Mouse (Mus musculus) liver, embryonic 11.5 days (tissue): Measurements from ENCODE around the gene Arid1b. TPM values are rescaled to one million over a fixed set of nuclear protein-coding genes. Genes with fewer than 3 reads are reported as not detected.

ENCODE experiments used
- ATAC-seq: fragments of 200-750 bp; cut with Nextera tagmentation; replicated peaks from 2 replicates; pipeline ENCODE4 v1.8.0; 2017; ENCODE audit warnings: moderate number of reproducible peaks, mild to moderate bottlenecking, moderate TSS enrichment, moderate library complexity; ENCODE audit not compliant: low FRiP score
- DNase-seq: peaks from one replicate; pipeline ENCODE4 v3.0.0-alpha.2; 2017; ENCODE audit warnings: low spot score
- H3K27ac ChIP-seq: fragments of 300-500 bp; sonication (generic); 2 replicates; pipeline ENCODE4 v1.5.1; 2014; ENCODE audit warnings: mild to moderate bottlenecking, low read depth, low read length, control low read depth
- H3K27me3 ChIP-seq: fragments of 300-500 bp; sonication (generic); replicated peaks from 2 replicates; pipeline ENCODE4 v1.6.1; 2014; ENCODE audit warnings: low read length, mixed read lengths; ENCODE audit not compliant: control insufficient read depth, insufficient read depth
- H3K36me3 ChIP-seq: fragments of 300-500 bp; sonication (generic); 2 replicates; pipeline ENCODE4 v1.6.1; 2014; ENCODE audit warnings: mild to moderate bottlenecking, low read length, moderate library complexity, mixed read lengths; ENCODE audit not compliant: control insufficient read depth, insufficient read depth
- H3K4me1 ChIP-seq: fragments of 300-500 bp; sonication (generic); replicated peaks from 2 replicates; pipeline ENCODE4 v1.6.1; 2014; ENCODE audit warnings: low read length, mixed read lengths; ENCODE audit not compliant: control insufficient read depth, insufficient read depth
- H3K4me2 ChIP-seq: fragments of 300-500 bp; sonication (generic); 2 replicates; pipeline ENCODE4 v1.6.1; 2014; ENCODE audit warnings: mild to moderate bottlenecking, control low read depth, moderate library complexity
- H3K4me3 ChIP-seq: fragments of 300-500 bp; sonication (generic); 2 replicates; pipeline ENCODE4 v1.5.1; 2014; ENCODE audit warnings: low read depth, low read length, control low read depth
- H3K9ac ChIP-seq: fragments of 300-500 bp; sonication (generic); 2 replicates; pipeline ENCODE4 v1.6.1; 2014; ENCODE audit warnings: low read depth, low read length, control low read depth
- H3K9me3 ChIP-seq: fragments of 300-500 bp; sonication (generic); 2 replicates; pipeline ENCODE4 v1.6.1; 2016; ENCODE audit warnings: low read length, inconsistent platforms, mixed read lengths; ENCODE audit not compliant: control insufficient read depth
- WGBS: fragments of 180-500 bp; shearing (Covaris S2); extraction: QIAGEN DNeasy Blood & Tissue Kit; methylation state at CpG from one replicate; pipeline ENCODE4 v1.1.7; 2014; 5-methylcytosine and 5-hydroxymethylcytosine counted together
- polyA plus RNA-seq: library from polyadenylated mRNA; unstranded; fragments of >200 nt; fragmentation: Nextera tagmentation; extraction: Ambion mirVana; gene quantifications from 2 replicates; pipeline ENCODE4 v1.2.1, GENCODE M21; 2014

Gene Arid1b
- polyA plus RNA-seq, 1 experiment from 2014 or later: 9.1 TPM

- H3K4me1 ChIP-seq: peaks cover 6% of the 10 kb centered on the region
- H3K9me3 ChIP-seq: no peaks in the 10 kb centered on the region
- no peaks in the 10 kb centered on the region for H3K36me3 ChIP-seq
- no peaks in the 10 kb centered on the region for H3K27me3 ChIP-seq
- H3K27ac ChIP-seq: no peak overlapping the region
- no peak overlapping the region for H3K4me3 ChIP-seq
- no peak for ATAC-seq
- H3K9ac ChIP-seq: no peak overlapping the region
- H3K4me2 ChIP-seq: no peak overlapping the region
- no peak for DNase-seq
- 84% methylated on average over 6 of the region's 6 CpGs for WGBS
These were observed 224.9 kb downstream of the Arid1b start for GRCm38 (mm10) chr17:5218955-5219557.

GRCm38 (mm10) chr17:5221041-5221440, 226.9 kb downstream of the Arid1b start:
- DNase-seq: no peak
- WGBS: 77% methylated on average over 8 of the region's 8 CpGs
- Histone ChIP-seq H3K9me3 (no peaks in the 10 kb centered on the region), H3K4me2 (no peak overlapping the region), H3K4me1 (peaks cover 19% of the 10 kb centered on the region), H3K27me3 (no peaks in the 10 kb centered on the region), H3K4me3 (no peak overlapping the region), H3K9ac (no peak overlapping the region), H3K36me3 (no peaks in the 10 kb centered on the region), H3K27ac (no peak overlapping the region)
- ATAC-seq: no peak

GRCm38 (mm10) chr17:5221558-5221957, 227.4 kb downstream of the Arid1b start:
- DNase-seq (no peak), ATAC-seq (no peak)
- WGBS: 68% methylated on average over 4 of the region's 4 CpGs
- no peak overlapping the region for H3K4me3 ChIP-seq
- no peaks in the 10 kb centered on the region for H3K36me3 ChIP-seq
- H3K4me2 ChIP-seq: no peak overlapping the region
- no peak overlapping the region for H3K9ac ChIP-seq
- H3K9me3 ChIP-seq: no peaks in the 10 kb centered on the region
- H3K27me3 ChIP-seq: no peaks in the 10 kb centered on the region
- H3K27ac ChIP-seq: no peak overlapping the region
- peaks cover 24% of the 10 kb centered on the region for H3K4me1 ChIP-seq

GRCm38 (mm10) chr17:5222827-5223226, 228.7 kb downstream of the Arid1b start:
- 41% methylated on average over 2 of the region's 2 CpGs for WGBS
- H3K27me3 ChIP-seq: no peaks in the 10 kb centered on the region
- no peaks in the 10 kb centered on the region for H3K36me3 ChIP-seq
- ATAC-seq (no peak), DNase-seq (no peak)
- H3K4me2 ChIP-seq: no peak overlapping the region
- H3K27ac ChIP-seq: no peak overlapping the region
- H3K4me3 ChIP-seq: no peak overlapping the region
- no peak overlapping the region for H3K9ac ChIP-seq
- no peaks in the 10 kb centered on the region for H3K9me3 ChIP-seq
- H3K4me1 ChIP-seq: peaks cover 26% of the 10 kb centered on the region

GRCm38 (mm10) chr17:5224932-5225331, 230.8 kb downstream of the Arid1b start:
- no peak overlapping the region for H3K4me2 ChIP-seq
- H3K4me3 ChIP-seq: no peak overlapping the region
- H3K9me3 ChIP-seq: no peaks in the 10 kb centered on the region
- ATAC-seq (no peak), DNase-seq (no peak)
- no peak overlapping the region for H3K9ac ChIP-seq
- no peak overlapping the region for H3K27ac ChIP-seq
- H3K4me1 ChIP-seq: peaks cover 26% of the 10 kb centered on the region
- H3K27me3 ChIP-seq: no peaks in the 10 kb centered on the region
- H3K36me3 ChIP-seq: no peaks in the 10 kb centered on the region
- whole genome bisulfite sequencing: 30% methylated on average over 4 of the region's 4 CpGs

GRCm38 (mm10) chr17:5227136-5227535, 233.0 kb downstream of the Arid1b start:
- no peaks in the 10 kb centered on the region for H3K36me3 ChIP-seq
- no peak for ATAC-seq
- H3K9ac ChIP-seq: no peak overlapping the region
- peaks cover 23% of the 10 kb centered on the region for H3K4me1 ChIP-seq
- no peaks in the 10 kb centered on the region for H3K9me3 ChIP-seq
- DNase-seq: no peak
- 61% methylated on average over 6 of the region's 6 CpGs for WGBS
- H3K4me2 ChIP-seq: no peak overlapping the region
- H3K27ac ChIP-seq: no peak overlapping the region
- no peak overlapping the region for H3K4me3 ChIP-seq
- H3K27me3 ChIP-seq: no peaks in the 10 kb centered on the region

- Histone ChIP-seq H3K4me3 (no peak overlapping the region), H3K4me1 (peaks cover 26% of the 10 kb centered on the region), H3K4me2 (no peak overlapping the region), H3K9ac (no peak overlapping the region), H3K36me3 (no peaks in the 10 kb centered on the region), H3K27me3 (no peaks in the 10 kb centered on the region), H3K9me3 (no peaks in the 10 kb centered on the region), H3K27ac (no peak overlapping the region)
- WGBS: 84% methylated on average over 14 of the region's 14 CpGs
- ATAC-seq (no peak), DNase-seq (no peak)
These were observed 234.0 kb downstream of the Arid1b start for GRCm38 (mm10) chr17:5227950-5228615.

GRCm38 (mm10) chr17:5228616-5229250, 234.6 kb downstream of the Arid1b start:
- Histone ChIP-seq H3K36me3 (no peaks in the 10 kb centered on the region), H3K4me2 (no peak overlapping the region), H3K9me3 (no peaks in the 10 kb centered on the region), H3K27me3 (no peaks in the 10 kb centered on the region), H3K4me3 (no peak overlapping the region), H3K4me1 (peaks cover 26% of the 10 kb centered on the region), H3K27ac (no peak overlapping the region), H3K9ac (no peak overlapping the region)
- no peak for DNase-seq
- no peak for ATAC-seq
- 80% methylated on average over 6 of the region's 6 CpGs for WGBS

GRCm38 (mm10) chr17:5230063-5230462, 235.9 kb downstream of the Arid1b start:
- Histone ChIP-seq H3K4me3 (no peak overlapping the region), H3K27me3 (no peaks in the 10 kb centered on the region), H3K9ac (no peak overlapping the region), H3K9me3 (no peaks in the 10 kb centered on the region), H3K4me1 (peaks cover 20% of the 10 kb centered on the region), H3K36me3 (no peaks in the 10 kb centered on the region), H3K27ac (no peak overlapping the region), H3K4me2 (no peak overlapping the region; the same call in 1 of the 2 replicates)
- ATAC-seq (no peak), DNase-seq (no peak)
- 81% methylated on average over 7 of the region's 7 CpGs for WGBS
